Mouse (Mus musculus) liver, adult 2 months (tissue): ENCODE data around the gene Zfand2b.
A peak's percentile ranks its signal among the peaks of the same experiment; 100 is the strongest.

ENCODE experiments used
- CTCF ChIP-seq: fragments of 200-500 bp; IDR thresholded peaks from 2 replicates; pipeline ENCODE4 v1.5.1; 2011; ENCODE audit warnings: low read depth, low read length, control low read depth
- POLR2A ChIP-seq: fragments of 200-500 bp; IDR thresholded peaks from 2 replicates; pipeline ENCODE4 v1.6.1; 2011; ENCODE audit warnings: low read length, control low read depth; ENCODE audit not compliant: insufficient read depth; ENCODE audit errors: extremely low read depth

- TF ChIP-seq POLR2A = no peak
- peak; percentile 29; the same call in 1 of the 2 replicates for TF ChIP-seq CTCF
Measured at GRCm38 (mm10) chr1:75182160-75182559, 13.7 kb downstream of the Zfand2b start.
